Mouse (Mus musculus) intestine, postnatal 0 days (tissue): ENCODE measurements around the gene Ogfod2. TPM values are rescaled to one million over a fixed set of nuclear protein-coding genes. Genes with fewer than 3 reads are reported as not detected.

Source experiments
- ATAC-seq: fragments of 200-750 bp; cut with Nextera tagmentation; 2 replicates; pipeline ENCODE4 v1.8.0; 2017; ENCODE audit warnings: mild to moderate bottlenecking, moderate TSS enrichment, moderate library complexity
- H3K27ac ChIP-seq: fragments of 300-500 bp; sonication (generic); 2 replicates; pipeline ENCODE4 v1.5.1; 2014; ENCODE audit warnings: mild to moderate bottlenecking, low read depth, low read length, moderate library complexity
- H3K27me3 ChIP-seq: fragments of 300-500 bp; sonication (generic); replicated peaks from 2 replicates; pipeline ENCODE4 v1.6.1; 2014; ENCODE audit warnings: low read length, mixed read lengths; ENCODE audit not compliant: control insufficient read depth, insufficient read depth
- H3K36me3 ChIP-seq: fragments of 300-500 bp; sonication (generic); 2 replicates; pipeline ENCODE4 v1.6.1; 2014; ENCODE audit warnings: mild to moderate bottlenecking, moderate library complexity; ENCODE audit not compliant: control insufficient read depth, insufficient read depth
- H3K4me1 ChIP-seq: fragments of 300-500 bp; sonication (generic); replicated peaks from 2 replicates; pipeline ENCODE4 v1.6.1; 2014; ENCODE audit warnings: antibody characterized with exemption, low read length, mixed read lengths; ENCODE audit not compliant: control insufficient read depth, insufficient read depth
- H3K4me2 ChIP-seq: fragments of 300-500 bp; sonication (generic); replicated peaks from 2 replicates; pipeline ENCODE4 v1.6.1; 2014; ENCODE audit warnings: low read depth, mild to moderate bottlenecking, moderate library complexity
- H3K4me3 ChIP-seq: fragments of 300-500 bp; sonication (generic); 2 replicates; pipeline ENCODE4 v1.5.1; 2014; ENCODE audit warnings: low read depth, low read length
- H3K9ac ChIP-seq: fragments of 300-500 bp; sonication (generic); 2 replicates; pipeline ENCODE4 v1.6.1; 2014; ENCODE audit warnings: mild to moderate bottlenecking, low read depth, low read length
- H3K9me3 ChIP-seq: fragments of 300-500 bp; sonication (generic); 2 replicates; pipeline ENCODE4 v1.6.1; 2016; ENCODE audit warnings: mixed run types; ENCODE audit not compliant: control insufficient read depth
- CTCF ChIP-seq: sonication (generic); IDR thresholded peaks from 2 replicates; pipeline ENCODE4 v1.5.1; 2016; ENCODE audit warnings: low read depth, mild to moderate bottlenecking, control low read depth, antibody characterized with exemption, moderate library complexity
- WGBS: fragments of 180-500 bp; shearing (Covaris S2); extraction: QIAGEN DNeasy Blood & Tissue Kit; methylation state at CpG from one replicate; pipeline ENCODE4 v1.1.7; 2014; 5-methylcytosine and 5-hydroxymethylcytosine counted together
- polyA plus RNA-seq: library from polyadenylated mRNA; unstranded; fragments of >200 nt; fragmentation: Nextera tagmentation; extraction: Ambion mirVana; gene quantifications from 2 replicates; pipeline ENCODE4 v1.2.1, GENCODE M21; 2015

Ogfod2 gene
- polyA plus RNA-seq, 1 experiment from 2014 or later: 21.3 TPM

DNA sequence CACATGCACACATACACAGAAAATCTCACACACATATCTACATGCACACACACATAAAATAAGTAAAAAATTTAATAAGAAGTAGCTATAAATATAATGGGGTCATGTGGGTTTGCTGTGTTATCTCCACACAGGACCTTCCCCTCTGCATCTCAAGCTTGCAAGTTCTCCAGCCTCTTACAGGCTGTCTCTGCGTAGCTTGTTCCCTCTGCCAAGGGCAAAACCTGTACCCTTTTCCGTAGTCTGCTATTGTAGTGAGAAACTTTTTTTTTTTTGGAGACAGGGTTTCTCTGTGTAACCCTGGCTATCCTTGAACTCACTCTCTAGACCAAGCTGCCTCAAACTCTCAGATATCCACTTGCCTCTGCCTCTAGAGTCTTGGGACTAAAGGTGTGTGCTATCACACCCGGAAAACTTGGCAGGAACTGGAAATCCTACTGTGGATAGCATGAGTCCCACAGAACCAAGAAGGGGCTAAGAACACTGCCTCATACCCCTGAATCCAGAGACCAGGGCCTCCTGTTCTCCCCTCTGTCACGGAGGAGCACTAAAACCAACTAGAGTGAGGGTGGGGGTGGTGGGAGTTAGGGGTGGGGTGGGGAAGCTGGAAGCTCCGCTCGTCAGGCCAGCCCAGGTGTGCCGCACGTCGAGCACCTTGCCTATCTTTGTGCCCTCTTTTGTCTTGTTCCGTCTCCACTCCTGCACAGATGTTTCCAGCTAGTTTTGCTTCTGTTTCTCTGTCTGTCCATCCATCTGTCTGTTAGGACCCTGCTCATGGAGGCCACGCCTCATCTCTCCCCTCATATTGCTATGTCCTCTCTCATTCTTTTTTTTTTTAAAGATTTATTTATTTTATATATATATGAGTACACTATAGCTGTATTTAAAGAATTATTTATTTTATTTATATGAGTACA, 11.7 kb upstream of the Ogfod2 start:
- Histone ChIP-seq H3K4me2 (no peak overlapping the region), H3K4me1 (no peaks in the 10 kb centered on the region; the same call in 1 of the 2 replicates), H3K36me3 (no peaks in the 10 kb centered on the region), H3K27me3 (no peaks in the 10 kb centered on the region), H3K27ac (no peak overlapping the region), H3K4me3 (no peak overlapping the region), H3K9ac (no peak overlapping the region), H3K9me3 (no peaks in the 10 kb centered on the region)
- no peak for TF ChIP-seq CTCF
- WGBS: 94% methylated on average over 11 of the region's 11 CpGs
- ATAC-seq: no peak

- no peaks in the 10 kb centered on the region for H3K36me3 ChIP-seq
Measured at GRCm38 (mm10) chr5:124102326-124102725, 9.8 kb upstream of the Ogfod2 start.

DNA sequence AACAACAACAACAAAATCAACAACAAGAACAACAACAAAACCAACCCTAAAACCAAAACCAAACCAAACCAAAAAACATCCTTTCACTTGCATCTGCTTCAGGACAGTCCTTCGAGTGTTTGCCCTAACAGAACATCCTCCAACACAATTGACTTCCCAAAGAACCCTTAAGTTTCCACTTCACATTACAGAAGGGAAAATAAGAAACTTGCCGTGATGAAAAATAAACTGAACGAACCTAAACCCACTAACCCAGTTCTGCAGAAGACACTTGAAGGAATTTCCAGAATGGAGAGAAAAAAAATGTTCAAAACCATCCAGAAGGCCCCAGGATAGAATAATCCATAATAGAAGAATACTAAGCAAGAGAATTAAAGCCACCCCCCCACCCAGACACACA, 9.1 kb upstream of the Ogfod2 start:
- Histone ChIP-seq H3K27ac (no peak overlapping the region), H3K36me3 (no peaks in the 10 kb centered on the region), H3K9ac (no peak overlapping the region), H3K27me3 (no peaks in the 10 kb centered on the region), H3K4me3 (no peak overlapping the region), H3K4me2 (no peak overlapping the region), H3K4me1 (no peaks in the 10 kb centered on the region), H3K9me3 (no peaks in the 10 kb centered on the region)
- ATAC-seq: no peak
- TF ChIP-seq CTCF: no peak
- 89% methylated on average over 3 of the region's 3 CpGs for WGBS

More at GRCm38 (mm10) chr5:124102326-124102725, 9.8 kb upstream of the Ogfod2 start:
- H3K9ac ChIP-seq: no peak overlapping the region
- TF ChIP-seq CTCF: no peak
- no peak overlapping the region for H3K4me3 ChIP-seq
- H3K27me3 ChIP-seq: no peaks in the 10 kb centered on the region
- 83% methylated on average over 6 of the region's 6 CpGs for WGBS
- no peak overlapping the region for H3K4me2 ChIP-seq
- H3K27ac ChIP-seq: no peak overlapping the region
- H3K4me1 ChIP-seq: no peaks in the 10 kb centered on the region
- ATAC-seq: no peak
- no peaks in the 10 kb centered on the region for H3K9me3 ChIP-seq

- 94% methylated on average over 9 of the region's 9 CpGs for WGBS
Measured at GRCm38 (mm10) chr5:124103552-124103951, 8.5 kb upstream of the Ogfod2 start.

DNA sequence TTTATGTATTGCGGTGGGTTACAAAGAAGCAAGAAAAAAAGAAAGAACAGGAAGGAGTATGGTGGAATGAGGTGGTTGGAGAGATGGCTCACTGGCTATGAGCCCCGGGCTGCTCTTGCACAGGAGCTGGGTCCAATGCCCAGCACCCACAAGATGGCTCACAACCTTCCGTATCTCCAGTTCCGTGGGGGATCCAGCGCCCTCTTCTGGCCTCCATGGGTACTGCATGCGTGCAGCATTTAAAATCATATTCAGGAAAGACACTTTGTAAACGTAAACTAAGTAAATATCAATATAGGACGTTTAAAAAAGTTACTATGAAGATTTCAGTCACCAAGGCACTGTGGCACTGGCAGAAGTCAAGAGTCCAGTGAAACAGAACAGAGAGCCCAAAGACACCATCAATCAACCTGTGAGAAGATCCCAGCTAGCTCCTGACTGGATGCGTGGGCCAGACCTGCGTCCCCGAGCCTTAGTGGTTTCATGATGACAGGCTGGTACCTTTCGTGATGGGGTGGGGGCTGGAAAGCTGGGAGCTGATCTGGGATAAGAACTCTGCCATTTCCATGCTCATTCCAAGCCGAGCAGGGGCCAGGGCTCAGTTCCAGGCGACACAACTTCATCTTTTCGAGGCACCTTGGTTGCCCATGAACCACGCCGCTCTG, 888 bp upstream of the Ogfod2 start:
- 22% methylated on average over 17 of the region's 17 CpGs for WGBS
- TF ChIP-seq CTCF: peak; percentile 90
- no peaks in the 10 kb centered on the region; the same call in 1 of the 2 replicates for H3K4me1 ChIP-seq

More at GRCm38 (mm10) chr5:124103552-124103951, 8.5 kb upstream of the Ogfod2 start:
- no peak for TF ChIP-seq CTCF
- H3K9ac ChIP-seq: no peak overlapping the region
- no peak overlapping the region for H3K4me2 ChIP-seq
- no peaks in the 10 kb centered on the region for H3K9me3 ChIP-seq
- H3K4me3 ChIP-seq: no peak overlapping the region
- no peaks in the 10 kb centered on the region for H3K36me3 ChIP-seq
- no peaks in the 10 kb centered on the region for H3K27me3 ChIP-seq
- no peaks in the 10 kb centered on the region for H3K4me1 ChIP-seq
- H3K27ac ChIP-seq: no peak overlapping the region
- no peak for ATAC-seq

GRCm38 (mm10) chr5:124112531-124112930, 434 bp downstream of the Ogfod2 start:
- peak overlapping the region; percentile 79 for H3K4me3 ChIP-seq
- peaks cover 6% of the 10 kb centered on the region; the same call in 1 of the 2 replicates for H3K4me1 ChIP-seq
- no peaks in the 10 kb centered on the region for H3K9me3 ChIP-seq
- H3K27me3 ChIP-seq: no peaks in the 10 kb centered on the region
- ATAC-seq: peak; percentile 1; the same call in 1 of the 2 replicates
- H3K4me2 ChIP-seq: peak overlapping the region; percentile 91
- peak overlapping the region; percentile 61 for H3K9ac ChIP-seq
- TF ChIP-seq CTCF: no peak
- peaks cover 15% of the 10 kb centered on the region; the same call in 1 of the 2 replicates for H3K36me3 ChIP-seq
- WGBS: 3% methylated on average over 18 of the region's 18 CpGs
- peak overlapping the region; percentile 83 for H3K27ac ChIP-seq

More for the DNA sequence above, 888 bp upstream of the Ogfod2 start:
- Histone ChIP-seq H3K4me3 (peak overlapping the region; percentile 79), H3K4me2 (peak overlapping the region; percentile 91), H3K36me3 (peaks cover 9% of the 10 kb centered on the region; the same call in 1 of the 2 replicates), H3K9me3 (no peaks in the 10 kb centered on the region), H3K9ac (peak overlapping the region; percentile 50), H3K27ac (peak overlapping the region; percentile 83), H3K27me3 (no peaks in the 10 kb centered on the region)
- ATAC-seq: no peak; the same call in 1 of the 2 replicates
